Comparison of ENCODE assay signal across 7 mouse cellular contexts in the genomic region with DNA sequence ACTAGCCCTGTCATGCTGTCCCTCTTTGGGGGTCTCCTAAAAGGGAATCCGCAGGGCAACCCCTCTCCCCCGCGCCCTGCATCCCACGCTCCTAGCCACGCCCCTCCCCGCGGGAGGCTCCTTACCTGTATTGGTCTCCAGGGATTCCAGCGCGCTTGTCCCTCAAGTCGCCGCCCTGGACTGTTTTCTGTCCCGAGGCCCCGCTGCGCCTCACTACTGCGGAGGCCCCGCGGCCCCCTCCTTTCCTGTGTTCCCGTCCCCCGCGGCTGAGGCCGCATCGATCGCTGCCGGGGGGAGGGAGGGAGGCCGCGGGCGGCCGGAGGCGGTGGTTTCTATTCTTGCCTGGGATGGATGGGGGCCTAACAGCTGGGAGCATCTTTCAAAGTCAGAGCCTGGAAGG. TPM values are rescaled to one million over a fixed set of nuclear protein-coding genes. Genes with fewer than 3 reads are reported as not detected.
A peak's percentile ranks its signal among the peaks of the same experiment; 100 is the strongest.
DNase-seq lines count a peak whose midpoint lies in the region; ATAC-seq lines count a peak whose summit lies in the region.

A gene (minus strand): TSS at position 212 of the 400 bp plus-strand sequence.

- peaks cover 19% of the 10 kb centered on the region for H3K4me1 ChIP-seq in lung, embryonic 15.5 days
- 0 out of 2 replicates have a peak, but pooled peaks cover 3% of the 10 kb centered on the region for H3K4me1 ChIP-seq in forebrain, embryonic 14.5 days (ENCODE audit: control insufficient read depth, insufficient read depth, low read length)

- H3K4me3 ChIP-seq in lung, embryonic 15.5 days, result peak within 1 kb of the TSS; percentile 25
- H3K4me3 ChIP-seq in forebrain, embryonic 14.5 days (ENCODE audit: low read depth, low read length), result peak within 1 kb of the TSS; percentile 27

- H3K9me3 ChIP-seq in lung, embryonic 15.5 days, result no peaks in the 10 kb centered on the region
- H3K9me3 ChIP-seq in forebrain, embryonic 14.5 days (replicated peaks; ENCODE audit: control insufficient read depth, low read length), result no peaks in the 10 kb centered on the region

- no peak for ATAC-seq in lung, embryonic 15.5 days (ENCODE audit: borderline replicate concordance, extremely low read depth, low FRiP score, low TSS enrichment)
- no peak for ATAC-seq in forebrain, embryonic 14.5 days
- no peak for ATAC-seq in erythroid progenitor cell, adult 5-6 weeks (replicated peaks; ENCODE audit: low FRiP score, poor library complexity, severe bottlenecking)

- H3K4me2 ChIP-seq in lung, embryonic 15.5 days, result peak within 1 kb of the TSS; percentile 51
- H3K4me2 ChIP-seq in forebrain, embryonic 14.5 days (ENCODE audit: low read length), result peak within 1 kb of the TSS; percentile 53

- intact Hi-C loops in left cerebral cortex, postnatal 36 days (cut with DNase I), result loop anchor here (5.0 kb wide), 1 partner anchor 34 kb away; no protein-coding TSS in a partner anchor

- H3K9ac ChIP-seq in lung, embryonic 15.5 days, result no peak within 1 kb of the TSS
- peak within 1 kb of the TSS; percentile 46 for H3K9ac ChIP-seq in forebrain, embryonic 14.5 days (ENCODE audit: low read length)

- H3K36me3 ChIP-seq in lung, embryonic 15.5 days, result no peaks in the 10 kb centered on the region
- no peaks in the 10 kb centered on the region for H3K36me3 ChIP-seq in forebrain, embryonic 14.5 days (ENCODE audit: control insufficient read depth, insufficient read depth, low read length)

- H3K27ac ChIP-seq in lung, embryonic 15.5 days, result no peak within 1 kb of the TSS
- no peak within 1 kb of the TSS for H3K27ac ChIP-seq in forebrain, embryonic 14.5 days (ENCODE audit: low read depth, low read length)

- DNase-seq in lung, postnatal 14 days, result no peak
- peak; percentile 11 for DNase-seq in forebrain, embryonic 14.5 days (ENCODE audit: low spot score)
- DNase-seq in left cerebral cortex, postnatal 36 days (ENCODE audit: low spot score in 2 of 2), result peak in 1 of 2 experiments; percentile 47
- peak; percentile 45 for DNase-seq in retina, embryonic 14.5 days (ENCODE audit: low spot score)
- no peak for DNase-seq in layer of hippocampus, adult 11-12 months (ENCODE audit: low spot score)

- peaks cover 79% of the 10 kb centered on the region for H3K27me3 ChIP-seq in lung, embryonic 15.5 days
- peaks cover 60% of the 10 kb centered on the region for H3K27me3 ChIP-seq in forebrain, embryonic 14.5 days (replicated peaks; ENCODE audit: control insufficient read depth, insufficient read depth, low read length)

- WGBS in lung, embryonic 15.5 days, result under 1% methylated on average over 23 of the region's 29 CpGs
- WGBS in forebrain, embryonic 14.5 days, result 1% methylated on average over 29 of the region's 29 CpGs

RNA-seq across cellular contexts. Expression of the gene that starts here (rescaled TPM):
- not detected in 2 replicates for polyA plus RNA-seq in lung, embryonic 15.5 days (2015; fragmentation: Nextera tagmentation; extraction: Ambion mirVana)
- polyA plus RNA-seq in forebrain, embryonic 14.5 days (2014; fragmentation: Nextera tagmentation; extraction: Ambion mirVana), result 0.27 and 0.77 TPM in 2 replicates
- 10 to 100 TPM; 15.7 to 20.3 TPM for total RNA-seq in left cerebral cortex, postnatal 36 days (2021)
- total RNA-seq in erythroid progenitor cell, adult 5-6 weeks (2015; ENCODE audit: low replicate concordance), result not detected in 2 replicates
- not detected in 2 replicates for total RNA-seq in erythroid progenitor cell, adult 5-6 weeks (2017; ENCODE audit: low replicate concordance)

Comparison
In these comparisons a context has a peak if more than half of its experiments do, and no peak if none do; other contexts are left out.
1. RNA of the gene that starts here (total RNA-seq): 15.7 to 20.3 TPM in left cerebral cortex, postnatal 36 days; not detected in erythroid progenitor cell, adult 5-6 weeks; every median in the first group is over 10 times any median in the second.
2. Peak in DNase-seq, H3K4me3 ChIP-seq, H3K9ac ChIP-seq and H3K4me2 ChIP-seq in forebrain, embryonic 14.5 days; RNA of the gene not detected or under 1 TPM.